ENCODE assay signal across 7 mouse cellular contexts in the genomic region with DNA sequence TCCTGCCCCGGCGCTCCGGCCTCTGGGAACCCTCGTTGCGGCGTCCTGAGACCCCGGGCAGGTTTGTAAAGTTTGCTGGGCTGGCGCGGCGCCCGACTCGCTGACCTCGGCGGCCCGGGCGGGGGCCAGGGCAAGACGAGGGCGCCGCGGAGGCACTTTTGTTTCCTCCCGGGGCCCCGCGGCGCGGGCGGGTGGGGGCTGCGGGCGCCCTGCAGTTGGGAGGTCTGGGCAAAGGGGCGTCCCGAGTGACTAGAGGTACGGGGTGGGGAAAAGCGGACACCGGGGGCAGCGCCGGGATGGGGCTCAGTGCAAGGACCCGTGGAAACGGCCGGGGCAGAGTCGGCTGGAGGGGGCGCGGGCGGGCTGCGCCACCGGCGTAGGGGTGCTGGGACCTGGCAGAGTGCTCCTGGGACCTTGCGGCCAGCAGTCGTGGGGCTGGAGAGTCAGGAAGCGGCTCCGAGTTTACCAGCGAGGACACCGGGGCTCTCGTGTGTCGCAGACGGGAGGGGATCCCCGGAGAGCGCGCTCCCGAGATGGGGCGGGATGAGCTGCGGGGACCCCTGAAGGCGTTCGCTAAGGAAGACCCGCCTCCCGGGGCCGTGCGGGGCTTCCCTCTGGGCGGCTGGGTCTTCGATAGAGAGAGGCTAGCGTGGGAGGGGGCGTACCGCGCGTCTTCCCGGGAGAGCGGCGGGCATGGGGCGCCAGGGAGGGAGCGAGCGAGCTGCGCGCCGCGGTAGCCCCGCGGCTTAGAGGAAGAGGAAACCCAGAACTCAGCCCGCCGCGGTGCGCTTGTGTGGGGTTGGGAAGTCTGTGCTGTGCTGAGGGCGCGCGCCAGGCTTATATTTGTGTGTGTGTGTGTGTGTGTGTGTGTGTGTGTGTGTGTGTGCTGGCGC. TPM values are rescaled to one million over a fixed set of nuclear protein-coding genes. Genes with fewer than 3 reads are reported as not detected.
DNase-seq lines count a peak whose midpoint lies in the region; ATAC-seq and TF ChIP-seq lines count a peak whose summit lies in the region.

No protein-coding gene starts in this region.

- peak overlapping the region; percentile 66 for H3K9ac ChIP-seq in intestine, embryonic 14.5 days (ENCODE audit: low read length)
- peak overlapping the region; percentile 73 for H3K9ac ChIP-seq in liver, adult 2 months (ENCODE audit: low read depth, low read length)
- peak overlapping the region; percentile 74 for H3K9ac ChIP-seq in midbrain, postnatal 0 days (replicated peaks; ENCODE audit: low read length, poor library complexity, severe bottlenecking)

- no peaks in the 10 kb centered on the region for H3K79me2 ChIP-seq in liver, adult 2 months (ENCODE audit: control insufficient read depth, insufficient read depth, low read length)

- no peak for TF ChIP-seq CTCF in liver, adult 2 months (IDR thresholded peaks at IDR 0.05; ENCODE audit: low read depth, low read length)
- no peak for TF ChIP-seq CTCF in midbrain, postnatal 0 days (IDR thresholded peaks at IDR 0.05)

- peak overlapping the region; percentile 63 for H3K4me3 ChIP-seq in intestine, embryonic 14.5 days (ENCODE audit: low read depth, low read length)
- peak overlapping the region; percentile 68 for H3K4me3 ChIP-seq in liver, adult 2 months (ENCODE audit: insufficient read depth, low read depth, low read length)
- H3K4me3 ChIP-seq in midbrain, postnatal 0 days (ENCODE audit: low read depth, low read length) = peak overlapping the region; percentile 87

- H3K27me3 ChIP-seq in intestine, embryonic 14.5 days (replicated peaks; ENCODE audit: control insufficient read depth, insufficient read depth, low read length) = peaks cover 4% of the 10 kb centered on the region; the same call in 1 of the 2 replicates
- H3K27me3 ChIP-seq in liver, adult 2 months (ENCODE audit: control insufficient read depth, insufficient read depth, low read length) = no peaks in the 10 kb centered on the region
- H3K27me3 ChIP-seq in midbrain, postnatal 0 days (ENCODE audit: insufficient read depth, low read length) = no peaks in the 10 kb centered on the region

- no peaks in the 10 kb centered on the region for H3K4me1 ChIP-seq in intestine, embryonic 14.5 days (replicated peaks; ENCODE audit: control insufficient read depth, insufficient read depth, low read length)
- no peaks in the 10 kb centered on the region for H3K4me1 ChIP-seq in liver, adult 2 months (ENCODE audit: control insufficient read depth, insufficient read depth, low read length)
- H3K4me1 ChIP-seq in midbrain, postnatal 0 days (ENCODE audit: insufficient read depth, low read length) = no peaks in the 10 kb centered on the region

- H3K36me3 ChIP-seq in intestine, embryonic 14.5 days (ENCODE audit: control insufficient read depth, insufficient read depth, low read length) = no peaks in the 10 kb centered on the region
- no peaks in the 10 kb centered on the region for H3K36me3 ChIP-seq in liver, adult 2 months (ENCODE audit: control insufficient read depth, insufficient read depth, low read length)
- no peaks in the 10 kb centered on the region for H3K36me3 ChIP-seq in midbrain, postnatal 0 days (ENCODE audit: insufficient read depth, low read length)

- DNase-seq in cerebellum, postnatal 25 days = peak; percentile 47 to 61
- DNase-seq in gastrocnemius, postnatal 25 days = peak; percentile 45
- peak; percentile 86 for DNase-seq in intestine, embryonic 14.5 days (ENCODE audit: low spot score)
- no peak for DNase-seq in liver, adult 2 months (ENCODE audit: extremely low read depth, low read depth, low spot score)
- DNase-seq in midbrain, postnatal 0 days (ENCODE audit: low spot score) = peak; percentile 59
- DNase-seq in spleen, postnatal 36 days (ENCODE audit: low spot score in 2 of 2) = peak; percentile 70 to 72

- peak overlapping the region; percentile 78 for H3K4me2 ChIP-seq in intestine, embryonic 14.5 days (ENCODE audit: low read length)
- H3K4me2 ChIP-seq in midbrain, postnatal 0 days (ENCODE audit: low read depth, low read length, poor library complexity, severe bottlenecking) = peak overlapping the region; percentile 94

- 0 out of 2 replicates have a peak, but pooled peaks have one; percentile 28 for TF ChIP-seq POLR2A in liver, adult 2 months (IDR thresholded peaks at IDR 0.05; ENCODE audit: extremely low read depth, insufficient read depth, low read length)

- no peaks in the 10 kb centered on the region for H3K9me3 ChIP-seq in intestine, embryonic 14.5 days (ENCODE audit: control insufficient read depth, low read length)
- no peaks in the 10 kb centered on the region for H3K9me3 ChIP-seq in midbrain, postnatal 0 days (ENCODE audit: low read length)

- H3K27ac ChIP-seq in intestine, embryonic 14.5 days (ENCODE audit: low read depth) = peak overlapping the region; percentile 72
- H3K27ac ChIP-seq in liver, adult 2 months (replicated peaks; ENCODE audit: insufficient read depth, low read depth, low read length) = peak overlapping the region; percentile 28; the same call in 1 of the 2 replicates
- H3K27ac ChIP-seq in midbrain, postnatal 0 days (ENCODE audit: low read depth, low read length) = peak overlapping the region; percentile 67

- under 1% methylated on average over 90 of the region's 93 CpGs for WGBS in intestine, embryonic 14.5 days
- WGBS in liver, adult 2 months = under 1% methylated on average over 91 of the region's 93 CpGs
- under 1% methylated on average over 63 of the region's 93 CpGs for WGBS in midbrain, postnatal 0 days

- peak; percentile 34 for ATAC-seq in activated CD4-positive, CD25-positive, alpha-beta regulatory T cell, adult 4 months
- peak; percentile 67 for ATAC-seq in intestine, embryonic 14.5 days (replicated peaks; ENCODE audit: low FRiP score, low TSS enrichment, low read depth)
- peak; percentile 79 for ATAC-seq in midbrain, postnatal 0 days (ENCODE audit: low FRiP score)

RNA-seq across cellular contexts. Expression of a gene that starts 0.6 kb away (rescaled TPM):
- 100 to 1,000 TPM in 1 of 2 experiments, 10 to 100 TPM in 1; 81.7 to 103 TPM for polyA plus RNA-seq in activated CD4-positive, CD25-positive, alpha-beta regulatory T cell, adult 4 months (2017; shearing (Covaris generic))
- 1 to 10 TPM; 4.8 to 6.0 TPM for total RNA-seq in gastrocnemius, postnatal 25 days (2021)
- 16.6 and 19.7 TPM in 2 replicates for polyA plus RNA-seq in intestine, embryonic 14.5 days (2014; fragmentation: Nextera tagmentation; extraction: Ambion mirVana)
- total RNA-seq in liver, adult 2 months (2014; rRNA removed) = 4.3 and 6.7 TPM in 2 replicates
- 1.1 and 1.2 TPM in 2 replicates for polyA plus RNA-seq in liver, adult 2 months (2012; rRNA removed)
- 31.9 and 36.4 TPM in 2 replicates for total RNA-seq in midbrain, postnatal 0 days (2014; rRNA removed)
- 35.0 and 35.2 TPM in 2 replicates for polyA plus RNA-seq in midbrain, postnatal 0 days (2015; fragmentation: Nextera tagmentation; extraction: Ambion mirVana)
